In the genomic region with DNA sequence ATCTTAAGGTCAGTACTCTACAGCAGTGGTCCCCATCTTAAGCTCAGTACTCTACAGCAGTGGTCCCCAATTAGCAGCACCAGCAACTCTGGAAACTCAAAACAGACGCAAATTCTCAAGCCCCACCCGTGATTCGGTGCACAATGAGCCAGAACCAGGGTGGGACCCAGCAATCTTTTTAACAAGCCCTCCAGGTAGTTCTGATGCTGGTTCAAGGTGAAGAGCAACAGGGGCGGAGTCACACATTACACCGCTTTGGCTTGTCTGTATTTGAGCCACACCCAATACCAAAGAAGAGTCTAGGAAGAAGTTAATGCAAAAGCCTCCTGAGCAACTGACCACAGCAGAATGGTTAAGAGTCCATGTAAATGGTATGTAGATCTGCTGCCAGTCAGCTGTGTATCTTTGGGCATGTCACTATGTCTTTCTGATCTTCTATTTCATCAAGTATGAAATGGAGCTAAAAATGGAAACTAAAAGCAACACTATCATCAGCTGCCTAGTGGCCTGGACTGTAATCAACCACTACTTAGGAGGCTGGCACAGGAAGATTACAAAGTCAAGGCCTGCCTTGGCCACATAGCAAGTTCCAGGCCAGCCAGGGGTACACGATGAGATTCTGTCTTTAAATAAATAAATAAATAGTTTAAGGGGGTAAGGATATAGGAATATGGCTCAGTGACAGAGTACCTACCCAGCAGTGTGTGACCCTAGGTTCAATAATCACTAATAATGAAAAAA, we compare ENCODE assay signal across 14 mouse cellular contexts. TPM values are rescaled to one million over a fixed set of nuclear protein-coding genes. Genes with fewer than 3 reads are reported as not detected.
A peak's percentile ranks its signal among the peaks of the same experiment; 100 is the strongest.
DNase-seq lines count a peak whose midpoint lies in the region; ATAC-seq and TF ChIP-seq lines count a peak whose summit lies in the region.
"Had no signal": no experiment of that assay in that cellular context is flagged by ENCODE, and none has a peak within 500 bp of the region (broad histone marks: within the 10 kb centered on the region; RNA-seq: fewer than 3 reads in every experiment).

No protein-coding gene starts in this region.

- no peak overlapping the region for H3K9ac ChIP-seq in hindbrain, embryonic 12.5 days
- H3K9ac ChIP-seq in hindbrain, embryonic 11.5 days (ENCODE audit: low read depth, low read length), result no peak overlapping the region
- H3K9ac ChIP-seq in lung, postnatal 0 days (replicated peaks; ENCODE audit: low read depth), result no peak overlapping the region
- no peak overlapping the region for H3K9ac ChIP-seq in forebrain, postnatal 0 days
- H3K9ac ChIP-seq: midbrain, embryonic 12.5 days; neural tube, embryonic 12.5 days had no signal

- H3K27me3 ChIP-seq in hindbrain, embryonic 12.5 days, result no peaks in the 10 kb centered on the region
- no peaks in the 10 kb centered on the region for H3K27me3 ChIP-seq in hindbrain, embryonic 11.5 days (ENCODE audit: control insufficient read depth, insufficient read depth, low read length)
- H3K27me3 ChIP-seq in lung, postnatal 0 days (replicated peaks; ENCODE audit: insufficient read depth, low read length), result no peaks in the 10 kb centered on the region
- no peaks in the 10 kb centered on the region for H3K27me3 ChIP-seq in forebrain, postnatal 0 days (ENCODE audit: insufficient read depth, low read length)
- H3K27me3 ChIP-seq: CH12.LX; midbrain, embryonic 12.5 days; neural tube, embryonic 12.5 days had no signal

- DNase-seq in hindbrain, embryonic 11.5 days (ENCODE audit: low spot score), result no peak
- DNase-seq in lung, postnatal 0 days (ENCODE audit: low spot score), result peak; percentile 4
- DNase-seq in lung, postnatal 14 days, result no peak
- DNase-seq in c-Kit-positive CD71-positive TER-119-positive erythroid progenitor cells, embryonic 14.5 days (ENCODE audit: low spot score), result peak; percentile 14
- DNase-seq in forebrain, postnatal 0 days, result no peak
- DNase-seq in left cerebral cortex, adult 18-20 months (ENCODE audit: low spot score in 2 of 2), result no peak
- DNase-seq: cerebellum, postnatal 10 days; left cerebral cortex, postnatal 4 days had no signal

- peak overlapping the region; percentile 30; the same call in 1 of the 2 replicates for H3K27ac ChIP-seq in hindbrain, embryonic 12.5 days
- H3K27ac ChIP-seq in hindbrain, embryonic 11.5 days (ENCODE audit: low read depth, low read length), result no peak overlapping the region
- peak overlapping the region; percentile 88 for H3K27ac ChIP-seq in lung, postnatal 0 days (ENCODE audit: low read length)
- H3K27ac ChIP-seq in forebrain, postnatal 0 days (ENCODE audit: low read depth, low read length), result no peak overlapping the region
- H3K27ac ChIP-seq: neural tube, embryonic 12.5 days had no signal

- 77% methylated on average over 6 of the region's 6 CpGs for WGBS in hindbrain, embryonic 12.5 days
- WGBS in hindbrain, embryonic 11.5 days, result 78% methylated on average over 6 of the region's 6 CpGs
- WGBS in lung, postnatal 0 days, result 66% methylated on average over 6 of the region's 6 CpGs
- 80% methylated on average over 6 of the region's 6 CpGs for WGBS in forebrain, postnatal 0 days

- no peak for ATAC-seq in hindbrain, embryonic 12.5 days (ENCODE audit: low FRiP score)
- no peak for ATAC-seq in hindbrain, embryonic 11.5 days (ENCODE audit: low FRiP score)
- ATAC-seq in lung, postnatal 0 days, result no peak
- peak; percentile 66 for ATAC-seq in megakaryocyte-erythroid progenitor cell, adult 5-6 weeks (replicated peaks; ENCODE audit: low FRiP score, low TSS enrichment, poor library complexity, severe bottlenecking)
- ATAC-seq in forebrain, postnatal 0 days, result no peak
- ATAC-seq: activated CD4-positive, CD25-positive, alpha-beta regulatory T cell, adult 4 months had no signal

- TF ChIP-seq CTCF in lung, postnatal 0 days (IDR thresholded peaks at IDR 0.05), result no peak
- no peak for TF ChIP-seq CTCF in forebrain, postnatal 0 days (IDR thresholded peaks at IDR 0.05; ENCODE audit: low read depth)

- no peak overlapping the region for H3K4me2 ChIP-seq in hindbrain, embryonic 12.5 days (replicated peaks)
- H3K4me2 ChIP-seq in hindbrain, embryonic 11.5 days (replicated peaks; ENCODE audit: low read depth, low read length), result no peak overlapping the region
- no peak overlapping the region for H3K4me2 ChIP-seq in lung, postnatal 0 days (replicated peaks; ENCODE audit: low read depth, low read length)
- H3K4me2 ChIP-seq in forebrain, postnatal 0 days (ENCODE audit: low read depth), result no peak overlapping the region
- H3K4me2 ChIP-seq: neural tube, embryonic 12.5 days had no signal

- H3K9me3 ChIP-seq in hindbrain, embryonic 12.5 days (replicated peaks), result no peaks in the 10 kb centered on the region
- no peaks in the 10 kb centered on the region for H3K9me3 ChIP-seq in hindbrain, embryonic 11.5 days (ENCODE audit: control insufficient read depth, low read length)
- H3K9me3 ChIP-seq in lung, postnatal 0 days (ENCODE audit: low read length), result no peaks in the 10 kb centered on the region
- H3K9me3 ChIP-seq in forebrain, postnatal 0 days (ENCODE audit: low read length), result no peaks in the 10 kb centered on the region
- H3K9me3 ChIP-seq: midbrain, embryonic 12.5 days; neural tube, embryonic 12.5 days had no signal

- no peak for TF ChIP-seq EP300 in lung, postnatal 0 days (IDR thresholded peaks at IDR 0.05)

- peaks cover 24% of the 10 kb centered on the region for H3K4me1 ChIP-seq in hindbrain, embryonic 12.5 days
- no peaks in the 10 kb centered on the region for H3K4me1 ChIP-seq in hindbrain, embryonic 11.5 days (replicated peaks; ENCODE audit: control insufficient read depth, insufficient read depth, low read length)
- H3K4me1 ChIP-seq in lung, postnatal 0 days (ENCODE audit: insufficient read depth, low read depth, low read length), result peaks cover 37% of the 10 kb centered on the region; the same call in 1 of the 2 replicates
- peaks cover 3% of the 10 kb centered on the region; the same call in 1 of the 2 replicates for H3K4me1 ChIP-seq in forebrain, postnatal 0 days (ENCODE audit: insufficient read depth)

- H3K36me3 ChIP-seq in hindbrain, embryonic 12.5 days, result no peaks in the 10 kb centered on the region
- H3K36me3 ChIP-seq in hindbrain, embryonic 11.5 days (ENCODE audit: control insufficient read depth, insufficient read depth, low read length), result no peaks in the 10 kb centered on the region
- H3K36me3 ChIP-seq in lung, postnatal 0 days (ENCODE audit: insufficient read depth, low read length), result no peaks in the 10 kb centered on the region
- 0 out of 2 replicates have a peak, but pooled peaks cover 6% of the 10 kb centered on the region for H3K36me3 ChIP-seq in forebrain, postnatal 0 days (ENCODE audit: insufficient read depth)
- H3K36me3 ChIP-seq: midbrain, embryonic 12.5 days; neural tube, embryonic 12.5 days had no signal

- H3K4me3 ChIP-seq in hindbrain, embryonic 12.5 days, result no peak overlapping the region
- H3K4me3 ChIP-seq in hindbrain, embryonic 11.5 days (ENCODE audit: low read depth, low read length), result no peak overlapping the region
- H3K4me3 ChIP-seq in lung, postnatal 0 days (ENCODE audit: low read depth, low read length), result no peak overlapping the region
- no peak overlapping the region for H3K4me3 ChIP-seq in forebrain, postnatal 0 days (ENCODE audit: low read depth, low read length)
- H3K4me3 ChIP-seq: midbrain, embryonic 12.5 days; neural tube, embryonic 12.5 days had no signal

RNA-seq across cellular contexts. Expression of a gene that starts 58.7 kb away (rescaled TPM):
- polyA plus RNA-seq in hindbrain, embryonic 12.5 days (2016; fragmentation: Nextera tagmentation; extraction: Ambion mirVana), result 75.1 and 80.2 TPM in 2 replicates
- 74.7 and 114 TPM in 2 replicates for polyA plus RNA-seq in hindbrain, embryonic 11.5 days (2014; fragmentation: Nextera tagmentation; extraction: Ambion mirVana)
- 181 and 221 TPM in 2 replicates for polyA plus RNA-seq in lung, postnatal 0 days (2015; fragmentation: Nextera tagmentation; extraction: Ambion mirVana)
- total RNA-seq in megakaryocyte-erythroid progenitor cell, adult 5-6 weeks (2014; fragmentation: Nextera tagmentation), result 101 and 139 TPM in 2 replicates
- total RNA-seq in megakaryocyte-erythroid progenitor cell, adult 5-6 weeks (2017), result 111 and 173 TPM in 2 replicates
- total RNA-seq in forebrain, postnatal 0 days (2014; rRNA removed), result 278 and 345 TPM in 2 replicates
- polyA plus RNA-seq in forebrain, postnatal 0 days (2015; fragmentation: Nextera tagmentation; extraction: Ambion mirVana), result 42.9 and 58.2 TPM in 2 replicates
- total RNA-seq in left cerebral cortex, adult 18-20 months (2021), result 100 to 1,000 TPM; 213 to 220 TPM

Comparison
In these comparisons a context has a peak if more than half of its experiments do, and no peak if none do; other contexts are left out.
1. H3K27ac ChIP-seq: peak in hindbrain, embryonic 12.5 days (single experiment) and lung, postnatal 0 days (single experiment); none in hindbrain, embryonic 11.5 days (single experiment) and forebrain, postnatal 0 days (single experiment).
2. DNase-seq: peak in lung, postnatal 0 days (single experiment) and c-Kit-positive CD71-positive TER-119-positive erythroid progenitor cells, embryonic 14.5 days (single experiment); none in hindbrain, embryonic 11.5 days (single experiment), lung, postnatal 14 days (single experiment), forebrain, postnatal 0 days (single experiment) and left cerebral cortex, adult 18-20 months (0 of 2).